ENCODE assay signal across 15 mouse cellular contexts in genomic region chr14:55460297-55460696, GRCm38 (mm10). TPM values are rescaled to one million over a fixed set of nuclear protein-coding genes. Genes with fewer than 3 reads are reported as not detected.
DNase-seq lines count a peak whose midpoint lies in the region.
"Had no signal": no experiment of that assay in that cellular context is flagged by ENCODE, and none has a peak within 500 bp of the region (broad histone marks: within the 10 kb centered on the region; RNA-seq: fewer than 3 reads in every experiment).

No protein-coding gene starts in this region.

- 82% methylated on average over 10 of the region's 10 CpGs for WGBS in forebrain, embryonic 10.5 days

- peaks cover 8% of the 10 kb centered on the region; the same call in 1 of the 2 replicates for H3K9me3 ChIP-seq in forebrain, embryonic 10.5 days
- H3K9me3 ChIP-seq: limb, embryonic 10.5 days had no signal

- DNase-seq in urinary bladder, postnatal 14 days (ENCODE audit: low spot score) = peak; percentile 15
- no peak for DNase-seq in urinary bladder, adult 2 months (ENCODE audit: low spot score)
- peak; percentile 63 for DNase-seq in kidney, postnatal 14 days
- DNase-seq in layer of hippocampus, postnatal 36 days = peak; percentile 69 to 70
- DNase-seq in gastrocnemius, postnatal 4 days (ENCODE audit: low spot score in 2 of 2) = no peak
- DNase-seq in ovary, postnatal 14 days (ENCODE audit: low spot score) = no peak
- no peak for DNase-seq in forebrain, embryonic 10.5 days (ENCODE audit: extremely low spot score, low spot score)
- DNase-seq: gastrocnemius, postnatal 36 days; heart, postnatal 4 days; lung, embryonic 14.5 days; midbrain, embryonic 14.5 days had no signal

- no peak overlapping the region for H3K27ac ChIP-seq in forebrain, embryonic 10.5 days
- H3K27ac ChIP-seq: limb, embryonic 10.5 days; neural tube, embryonic 13.5 days had no signal

- H3K4me1 ChIP-seq in forebrain, embryonic 10.5 days = no peaks in the 10 kb centered on the region
- H3K4me1 ChIP-seq: limb, embryonic 10.5 days; neural tube, embryonic 13.5 days had no signal

- no peak overlapping the region for H3K4me3 ChIP-seq in forebrain, embryonic 10.5 days
- H3K4me3 ChIP-seq: erythroblast, embryonic 14.5 days; limb, embryonic 10.5 days; neural tube, embryonic 13.5 days had no signal

- no peaks in the 10 kb centered on the region for H3K27me3 ChIP-seq in forebrain, embryonic 10.5 days (ENCODE audit: poor library complexity, severe bottlenecking)
- H3K27me3 ChIP-seq: neural tube, embryonic 13.5 days had no signal

- no peaks in the 10 kb centered on the region for H3K36me3 ChIP-seq in forebrain, embryonic 10.5 days (replicated peaks)
- H3K36me3 ChIP-seq: limb, embryonic 10.5 days; neural tube, embryonic 13.5 days had no signal

RNA-seq across cellular contexts. Expression of gene Dhrs4, which starts 18.3 kb away (rescaled TPM):
- 38.9 and 44.7 TPM in 2 replicates for polyA plus RNA-seq in urinary bladder, adult 2 months (2012; rRNA removed)
- 10 to 100 TPM; 22.0 to 23.3 TPM for total RNA-seq in layer of hippocampus, postnatal 36 days (2021)
- total RNA-seq in gastrocnemius, postnatal 4 days (2021) = 10 to 100 TPM; 23.7 to 28.5 TPM
- polyA plus RNA-seq in forebrain, embryonic 10.5 days (2016; fragmentation: Nextera tagmentation; extraction: Ambion mirVana) = 67.2 and 71.0 TPM in 2 replicates

RNA-seq across cellular contexts. Expression of gene Carmil3, which starts 30.2 kb away (rescaled TPM):
- polyA plus RNA-seq in urinary bladder, adult 2 months (2012; rRNA removed) = 2.5 and 2.6 TPM in 2 replicates
- total RNA-seq in layer of hippocampus, postnatal 36 days (2021) = 10 to 100 TPM; 59.2 to 60.3 TPM
- total RNA-seq in gastrocnemius, postnatal 4 days (2021) = 1 to 10 TPM; 3.2 to 4.4 TPM
- polyA plus RNA-seq in forebrain, embryonic 10.5 days (2016; fragmentation: Nextera tagmentation; extraction: Ambion mirVana) = 5.1 TPM in 2 replicates
- polyA plus RNA-seq: erythroblast, embryonic 14.5 days had no signal

RNA-seq across cellular contexts. Expression of gene Cpne6, which starts 49.9 kb away (rescaled TPM):
- polyA plus RNA-seq in urinary bladder, adult 2 months (2012; rRNA removed) = 2.5 and 3.0 TPM in 2 replicates
- total RNA-seq in layer of hippocampus, postnatal 36 days (2021) = 100 to 1,000 TPM; 696 to 698 TPM
- not detected for total RNA-seq in gastrocnemius, postnatal 4 days (2021)
- 0.05 and 0.14 TPM in 2 replicates for polyA plus RNA-seq in forebrain, embryonic 10.5 days (2016; fragmentation: Nextera tagmentation; extraction: Ambion mirVana)
- total RNA-seq: CH12.LX; gastrocnemius, postnatal 36 days had no signal
- polyA plus RNA-seq: erythroblast, embryonic 14.5 days had no signal

Comparison
In these comparisons a context has a peak if more than half of its experiments do, and no peak if none do; other contexts are left out.
1. DNase-seq: peak in urinary bladder, postnatal 14 days (single experiment), kidney, postnatal 14 days (single experiment) and layer of hippocampus, postnatal 36 days (2 of 2); none in urinary bladder, adult 2 months (single experiment), gastrocnemius, postnatal 4 days (0 of 2), ovary, postnatal 14 days (single experiment) and forebrain, embryonic 10.5 days (single experiment).
2. RNA of gene Carmil3, which starts 30.2 kb away (total RNA-seq): 59.2 to 60.3 TPM in layer of hippocampus, postnatal 36 days; 3.2 to 4.4 TPM in gastrocnemius, postnatal 4 days; every median in the first group is over 10 times any median in the second.
3. RNA of gene Cpne6, which starts 49.9 kb away (total RNA-seq): 696 to 698 TPM in layer of hippocampus, postnatal 36 days; not detected in gastrocnemius, postnatal 4 days; every median in the first group is over 100 times any median in the second.